Mouse (Mus musculus): ENCODE results near the gene Wdr35. TPM values are rescaled to one million over a fixed set of nuclear protein-coding genes. Genes with fewer than 3 reads are reported as not detected.

Gene Wdr35
- polyA plus RNA-seq, 1 experiment from 2014 or later: 1.4 TPM

GRCm38 (mm10) chr12:8947714-8948464 is 25.8 kb upstream of the Wdr35 start, which contains the start of gene Matn3:
Gene Matn3, plus strand, starts transcription at chr12:8947929.
- Histone ChIP-seq H3K4me3 (ENCODE audit: low read depth, low read length) (peak within 1 kb of the TSS; percentile 25), H3K4me2 (ENCODE audit: low read depth, low read length) (peak within 1 kb of the TSS; percentile 71)
- 2% methylated on average over 42 of the region's 42 CpGs for WGBS (ENCODE audit: insufficient replicate concordance)

GRCm38 (mm10) chr12:8953136-8953535 is 20.6 kb upstream of the Wdr35 start:
- peaks cover under 1% of the 10 kb centered on the region; the same call in 1 of the 2 replicates for H3K4me1 ChIP-seq (ENCODE audit: insufficient read depth)
- H3K9ac ChIP-seq (replicated peaks): no peak overlapping the region
- H3K27ac ChIP-seq (ENCODE audit: low read depth): no peak overlapping the region
- H3K36me3 ChIP-seq (replicated peaks; ENCODE audit: insufficient read depth, low read length): no peaks in the 10 kb centered on the region
- no peaks in the 10 kb centered on the region for H3K9me3 ChIP-seq (ENCODE audit: low read length)
- no peak for TF ChIP-seq CTCF (IDR thresholded peaks at IDR 0.05; ENCODE audit: low read depth)
- TF ChIP-seq EP300 (IDR thresholded peaks at IDR 0.05; ENCODE audit: low read depth): no peak
- H3K4me2 ChIP-seq (ENCODE audit: low read depth, low read length): no peak overlapping the region
- ATAC-seq: no peak
- no peak for DNase-seq
- WGBS (ENCODE audit: insufficient replicate concordance): 85% methylated on average over 10 of the region's 10 CpGs
- H3K4me3 ChIP-seq (ENCODE audit: low read depth, low read length): no peak overlapping the region
- H3K27me3 ChIP-seq (ENCODE audit: insufficient read depth, low read length): peaks cover 15% of the 10 kb centered on the region

More at GRCm38 (mm10) chr12:8947714-8948464, 25.8 kb upstream of the Wdr35 start, which contains the start of gene Matn3:
- Histone ChIP-seq H3K4me1 (ENCODE audit: insufficient read depth) (peaks cover 8% of the 10 kb centered on the region), H3K9ac (replicated peaks) (peak within 1 kb of the TSS; percentile 36; the same call in 1 of the 2 replicates), H3K9me3 (ENCODE audit: low read length) (no peaks in the 10 kb centered on the region), H3K36me3 (replicated peaks; ENCODE audit: insufficient read depth, low read length) (no peaks in the 10 kb centered on the region), H3K27ac (ENCODE audit: low read depth) (no peak within 1 kb of the TSS), H3K27me3 (ENCODE audit: insufficient read depth, low read length) (peaks cover 18% of the 10 kb centered on the region)
- peak; percentile 80 for DNase-seq
- ATAC-seq: 0 out of 2 replicates have a peak, but pooled peaks have one; percentile 40
- no peak for TF ChIP-seq EP300 (IDR thresholded peaks at IDR 0.05; ENCODE audit: low read depth)
- TF ChIP-seq CTCF (IDR thresholded peaks at IDR 0.05; ENCODE audit: low read depth): no peak

GRCm38 (mm10) chr12:8954161-8954561 is 19.5 kb upstream of the Wdr35 start:
- DNase-seq (no peak), ATAC-seq (no peak)
- Histone ChIP-seq H3K9me3 (ENCODE audit: low read length) (no peaks in the 10 kb centered on the region), H3K36me3 (replicated peaks; ENCODE audit: insufficient read depth, low read length) (no peaks in the 10 kb centered on the region), H3K4me2 (ENCODE audit: low read depth, low read length) (no peak overlapping the region), H3K4me1 (ENCODE audit: insufficient read depth) (no peaks in the 10 kb centered on the region), H3K4me3 (ENCODE audit: low read depth, low read length) (no peak overlapping the region), H3K27ac (ENCODE audit: low read depth) (no peak overlapping the region), H3K9ac (replicated peaks) (no peak overlapping the region), H3K27me3 (ENCODE audit: insufficient read depth, low read length) (peaks cover 5% of the 10 kb centered on the region; the same call in 1 of the 2 replicates)
- 71% methylated on average over 9 of the region's 9 CpGs for WGBS (ENCODE audit: insufficient replicate concordance)
- no peak for TF ChIP-seq EP300 (IDR thresholded peaks at IDR 0.05; ENCODE audit: low read depth)
- TF ChIP-seq CTCF (IDR thresholded peaks at IDR 0.05; ENCODE audit: low read depth): no peak

- ATAC-seq: no peak
These were observed 11.9 kb upstream of the Wdr35 start for GRCm38 (mm10) chr12:8961607-8962316.

GRCm38 (mm10) chr12:8969828-8970227 is 3.9 kb upstream of the Wdr35 start:
- peaks cover 8% of the 10 kb centered on the region for H3K4me1 ChIP-seq (ENCODE audit: insufficient read depth)
- no peak overlapping the region for H3K27ac ChIP-seq (ENCODE audit: low read depth)
- no peak for TF ChIP-seq CTCF (IDR thresholded peaks at IDR 0.05; ENCODE audit: low read depth)
- TF ChIP-seq EP300 (IDR thresholded peaks at IDR 0.05; ENCODE audit: low read depth): no peak
- ATAC-seq: no peak
- no peak for DNase-seq
- no peak overlapping the region for H3K4me3 ChIP-seq (ENCODE audit: low read depth, low read length)
- H3K9ac ChIP-seq (replicated peaks): no peak overlapping the region
- no peak overlapping the region for H3K4me2 ChIP-seq (ENCODE audit: low read depth, low read length)
- no peaks in the 10 kb centered on the region for H3K27me3 ChIP-seq (ENCODE audit: insufficient read depth, low read length)
- 19% methylated on average over 9 of the region's 9 CpGs for WGBS (ENCODE audit: insufficient replicate concordance)
- H3K36me3 ChIP-seq (replicated peaks; ENCODE audit: insufficient read depth, low read length): no peaks in the 10 kb centered on the region
- H3K9me3 ChIP-seq (ENCODE audit: low read length): no peaks in the 10 kb centered on the region

More at GRCm38 (mm10) chr12:8961607-8962316, 11.9 kb upstream of the Wdr35 start:
- no peaks in the 10 kb centered on the region for H3K4me1 ChIP-seq (ENCODE audit: insufficient read depth)
- H3K9ac ChIP-seq (replicated peaks): no peak overlapping the region
- 74% methylated on average over 9 of the region's 9 CpGs for WGBS (ENCODE audit: insufficient replicate concordance)
- DNase-seq: no peak
- H3K4me3 ChIP-seq (ENCODE audit: low read depth, low read length): no peak overlapping the region
- TF ChIP-seq EP300 (IDR thresholded peaks at IDR 0.05; ENCODE audit: low read depth): no peak
- no peak for TF ChIP-seq CTCF (IDR thresholded peaks at IDR 0.05; ENCODE audit: low read depth)
- H3K4me2 ChIP-seq (ENCODE audit: low read depth, low read length): no peak overlapping the region
- H3K27me3 ChIP-seq (ENCODE audit: insufficient read depth, low read length): no peaks in the 10 kb centered on the region
- no peaks in the 10 kb centered on the region for H3K9me3 ChIP-seq (ENCODE audit: low read length)
- H3K36me3 ChIP-seq (replicated peaks; ENCODE audit: insufficient read depth, low read length): no peaks in the 10 kb centered on the region
- H3K27ac ChIP-seq (ENCODE audit: low read depth): no peak overlapping the region

- H3K36me3 ChIP-seq (replicated peaks; ENCODE audit: insufficient read depth, low read length): no peaks in the 10 kb centered on the region
- no peak for DNase-seq
- H3K4me1 ChIP-seq (ENCODE audit: insufficient read depth): peaks cover 8% of the 10 kb centered on the region
- H3K27ac ChIP-seq (ENCODE audit: low read depth): no peak overlapping the region
- 86% methylated on average over 3 of the region's 3 CpGs for WGBS (ENCODE audit: insufficient replicate concordance)
- no peaks in the 10 kb centered on the region for H3K27me3 ChIP-seq (ENCODE audit: insufficient read depth, low read length)
- no peak for ATAC-seq
- H3K4me3 ChIP-seq (ENCODE audit: low read depth, low read length): no peak overlapping the region
- no peak overlapping the region for H3K4me2 ChIP-seq (ENCODE audit: low read depth, low read length)
- no peak for TF ChIP-seq CTCF (IDR thresholded peaks at IDR 0.05; ENCODE audit: low read depth)
- TF ChIP-seq EP300 (IDR thresholded peaks at IDR 0.05; ENCODE audit: low read depth): no peak
- no peak overlapping the region for H3K9ac ChIP-seq (replicated peaks)
- no peaks in the 10 kb centered on the region for H3K9me3 ChIP-seq (ENCODE audit: low read length)
These were observed 1.4 kb downstream of the Wdr35 start for GRCm38 (mm10) chr12:8975076-8975475.
